Mouse (Mus musculus) c-Kit-positive CD71-positive TER-119-positive erythroid progenitor cells, embryonic 14.5 days (primary cell): ENCODE data around the gene Gm28038.
A peak's percentile ranks its signal among the peaks of the same experiment; 100 is the strongest.

Experiments used
- DNase-seq: peaks from one replicate; pipeline ENCODE4 v3.0.0-alpha.2; 2013; ENCODE audit warnings: low spot score

The Gm28038 gene

DNA sequence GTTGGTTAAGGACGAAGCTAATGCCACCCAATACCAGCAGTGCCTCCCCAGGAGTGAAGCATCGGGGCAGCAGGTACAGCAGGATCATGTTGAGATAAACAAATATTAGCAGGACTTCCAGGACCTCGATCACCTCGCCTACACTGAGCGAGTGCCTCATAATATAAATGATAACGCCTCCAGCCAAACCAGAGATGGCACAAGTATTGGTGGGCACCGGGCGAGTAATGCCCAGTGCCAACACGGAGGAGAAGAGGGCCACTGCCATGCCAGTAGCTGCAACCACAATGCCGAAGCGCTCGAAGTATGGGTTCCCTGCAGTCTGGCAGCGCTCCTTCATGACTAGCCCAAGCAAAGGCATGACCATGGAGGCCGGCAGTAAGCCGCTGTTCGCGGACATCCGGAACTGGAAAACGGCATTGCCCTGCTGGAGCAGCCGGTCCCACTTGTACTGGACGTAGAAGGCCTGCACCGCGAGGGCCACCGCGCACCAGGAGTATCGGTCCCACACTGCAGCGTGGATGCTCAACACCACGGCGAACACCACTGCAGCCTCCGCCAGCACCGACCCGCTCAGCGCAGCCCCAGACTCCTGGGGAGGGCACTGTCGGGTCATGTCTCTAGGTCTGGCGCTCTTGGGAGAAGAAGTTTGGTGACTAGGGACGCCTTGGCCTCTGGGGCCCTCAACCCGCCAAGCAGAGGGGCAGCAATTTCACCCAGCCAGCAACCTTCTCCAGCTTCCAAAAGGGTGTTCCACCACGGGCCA lies 4.8 kb downstream of the Gm28038 start:
- DNase-seq: no peak

DNA sequence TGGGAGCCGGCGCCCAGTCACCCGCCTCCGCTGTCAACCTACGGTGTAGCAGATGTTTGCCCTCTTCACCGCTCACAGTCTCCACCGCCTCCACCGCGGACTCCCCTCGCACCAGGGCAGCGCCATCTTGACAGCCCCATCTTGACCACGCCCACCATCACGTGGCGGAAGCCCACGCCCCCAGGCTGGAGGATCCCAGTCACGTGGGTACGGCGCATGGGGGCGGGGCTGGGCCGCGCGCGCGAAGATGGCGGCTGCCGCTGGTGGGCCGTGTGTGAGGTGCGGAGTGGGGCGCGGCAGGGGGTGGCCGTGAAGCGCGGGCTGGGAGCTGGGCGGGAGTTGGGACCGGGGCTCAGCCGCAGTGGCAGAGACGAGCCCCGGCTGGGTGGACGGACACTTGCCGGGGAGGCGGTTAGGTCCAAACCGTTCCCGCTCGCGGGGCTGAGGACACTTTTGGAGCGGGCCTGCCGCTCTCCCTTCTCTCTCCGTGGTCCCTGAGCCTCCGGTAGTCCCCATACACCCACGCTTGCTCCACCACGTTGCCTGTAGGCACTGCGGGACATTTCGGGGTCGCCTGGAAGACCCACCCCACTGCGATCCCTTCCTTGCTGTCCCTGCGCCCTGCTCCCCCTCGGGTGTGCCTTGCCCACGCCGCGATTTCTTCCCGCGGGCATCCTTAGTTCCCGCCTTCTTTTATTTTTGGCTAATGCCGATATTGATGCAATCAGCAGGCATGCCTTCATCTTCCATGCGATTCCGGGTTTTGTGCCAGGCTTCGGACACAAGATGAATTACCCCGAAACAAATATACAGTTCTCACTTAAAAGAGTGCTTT lies 5.6 kb downstream of the Gm28038 start, which contains the start of the genes Dolk and Nup188:
Gene Dolk, minus strand, starts transcription at position 143 of the 835 bp plus-strand sequence.
Gene Nup188, plus strand, starts transcription at position 206 of the 835 bp plus-strand sequence.
- peak; percentile 94 for DNase-seq

DNA sequence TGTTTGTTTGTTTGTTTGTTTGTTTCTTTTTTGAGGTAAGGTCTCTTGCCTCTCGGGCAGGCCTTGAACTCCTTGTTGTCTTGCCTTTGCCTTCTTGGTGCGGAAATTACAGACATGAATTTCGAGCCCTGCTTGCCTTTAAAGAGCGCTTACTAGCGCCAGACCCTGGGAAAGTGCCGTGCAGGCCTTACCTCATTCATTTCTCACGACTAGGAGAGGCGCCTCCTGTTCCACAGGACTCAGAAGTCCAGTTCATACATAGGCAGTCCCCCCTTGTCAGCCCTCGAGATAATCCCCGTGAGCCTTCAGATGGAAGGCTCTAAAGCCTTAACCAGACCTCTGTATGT lies 6.2 kb downstream of the Gm28038 start:
- DNase-seq: peak; percentile 40

- DNase-seq: no peak
Observed at GRCm38 (mm10) chr2:30299525-30299924, 18.7 kb downstream of the Gm28038 start.

DNA sequence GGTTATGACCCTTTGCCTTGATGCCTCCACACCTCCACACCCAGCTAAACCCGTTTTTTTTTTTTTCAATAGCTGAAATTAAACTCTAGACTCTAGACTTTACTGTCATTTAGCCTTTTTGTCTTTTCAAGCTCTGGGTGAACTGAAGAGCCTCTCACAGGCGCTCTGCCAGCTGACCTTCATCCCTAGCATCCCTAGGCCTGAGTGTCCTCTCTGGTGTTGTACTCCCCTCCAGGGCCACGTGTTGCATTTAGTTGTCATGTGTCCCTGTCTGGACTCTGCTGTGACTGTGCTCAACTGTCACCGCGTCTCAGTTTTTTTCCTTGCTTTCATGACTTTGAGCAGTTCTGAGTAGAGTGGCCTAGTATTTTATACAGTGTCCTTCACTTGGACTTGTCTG lies 19.1 kb downstream of the Gm28038 start:
- DNase-seq: no peak

DNA sequence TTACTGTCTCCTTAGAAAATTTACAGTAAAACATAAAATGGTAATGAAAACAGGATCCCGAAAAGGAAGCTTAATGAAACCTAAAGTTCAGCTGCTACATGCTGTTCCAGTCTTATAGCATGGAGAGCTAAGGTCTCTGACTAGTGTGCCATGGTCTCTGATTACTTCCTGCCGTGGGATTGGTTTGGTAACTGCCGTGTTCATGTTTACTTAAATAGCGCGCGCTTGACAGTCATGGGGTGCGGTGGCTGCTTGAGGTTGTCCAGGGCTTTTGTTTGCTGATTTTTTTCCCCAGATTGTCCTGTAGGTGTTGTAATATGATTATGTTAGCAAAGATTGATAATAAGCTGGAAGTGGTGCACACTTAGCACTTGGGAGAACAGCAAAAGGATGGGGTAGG lies 25.2 kb downstream of the Gm28038 start:
- no peak for DNase-seq

GRCm38 (mm10) chr2:30309351-30309750 lies 28.5 kb downstream of the Gm28038 start:
- no peak for DNase-seq

- DNase-seq: no peak
Observed at GRCm38 (mm10) chr2:30311481-30311880, 30.6 kb downstream of the Gm28038 start.

DNA sequence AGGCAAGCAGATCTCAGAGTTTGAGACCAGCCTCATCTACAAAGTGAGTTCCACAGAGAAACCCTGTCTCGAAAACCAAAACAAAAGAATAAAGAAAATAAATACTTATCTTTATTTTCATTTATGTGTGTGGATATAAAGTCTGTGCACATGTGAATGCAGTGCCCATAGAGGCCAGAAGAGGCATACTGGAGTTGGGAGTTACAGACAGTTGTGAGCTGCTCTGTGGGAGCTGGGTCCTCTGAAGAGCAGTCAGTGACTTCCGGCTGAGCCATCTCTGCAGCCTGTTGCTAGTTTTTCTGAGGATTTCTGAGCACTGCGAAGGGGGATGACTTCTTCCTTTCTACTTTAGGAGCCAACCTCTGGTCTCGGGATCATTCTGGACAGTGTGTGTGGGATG lies 35.3 kb downstream of the Gm28038 start:
- DNase-seq: no peak

DNA sequence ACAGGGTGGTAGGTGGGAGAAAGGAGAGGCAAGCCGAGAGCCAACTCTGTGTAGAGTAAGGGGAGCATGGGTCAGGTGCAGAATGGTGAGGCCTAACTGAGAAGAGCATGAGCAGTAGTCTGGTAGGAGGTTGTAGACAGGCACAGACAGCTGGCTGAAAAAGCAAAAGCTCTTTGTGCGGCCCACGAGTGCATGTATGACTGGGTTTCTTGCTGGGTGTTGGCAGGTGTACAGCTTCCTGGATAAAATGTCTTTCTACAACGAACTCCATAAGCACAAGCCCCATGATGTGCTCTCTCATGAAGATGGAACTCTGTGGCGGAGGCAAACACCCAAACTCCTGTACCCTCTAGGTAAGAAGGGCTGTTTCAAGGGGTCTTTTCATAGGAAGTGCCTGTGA lies 36.1 kb downstream of the Gm28038 start:
- DNase-seq: no peak

DNA sequence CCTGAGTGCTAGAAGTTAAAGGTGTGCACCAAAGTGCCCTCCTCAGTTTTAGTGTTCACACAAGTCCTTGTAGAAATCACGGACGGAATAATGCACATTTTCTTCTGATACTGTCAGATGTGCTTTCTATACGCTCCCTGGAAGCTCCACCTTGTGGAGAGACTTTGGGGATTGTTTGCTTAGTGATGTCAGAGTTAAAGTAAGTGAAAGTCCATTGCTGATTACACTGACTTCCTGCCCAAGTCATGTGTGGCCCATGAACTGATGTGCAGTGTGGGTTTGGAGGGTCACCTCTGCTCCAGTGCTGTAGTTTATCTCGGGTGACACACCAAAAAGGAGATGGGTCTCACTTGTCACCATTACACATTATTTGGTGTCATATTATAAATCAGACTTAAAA lies 38.4 kb downstream of the Gm28038 start:
- no peak for DNase-seq

GRCm38 (mm10) chr2:30323111-30323510 lies 42.3 kb downstream of the Gm28038 start:
- no peak for DNase-seq

DNA sequence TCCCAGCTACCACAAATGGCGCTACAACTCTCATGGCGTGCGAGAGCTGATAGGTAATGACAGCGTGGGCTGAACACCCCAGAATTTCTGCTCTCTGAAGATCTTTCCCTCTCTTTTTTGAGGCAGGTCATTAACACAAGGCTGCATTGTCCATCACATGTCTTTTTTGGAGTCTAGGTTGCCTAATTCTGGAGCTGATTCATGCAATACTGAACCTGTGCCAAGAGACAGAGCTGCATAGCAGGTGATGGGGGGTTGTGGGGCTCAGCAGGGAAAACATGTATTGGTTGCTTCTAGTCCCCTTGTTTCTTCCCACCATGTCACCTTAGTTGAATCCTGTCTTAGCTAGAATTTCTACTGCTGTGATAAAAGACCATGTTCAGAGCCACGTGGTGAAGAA lies 44.5 kb downstream of the Gm28038 start:
- DNase-seq: no peak

GRCm38 (mm10) chr2:30327276-30327675 lies 46.4 kb downstream of the Gm28038 start:
- DNase-seq: no peak

GRCm38 (mm10) chr2:30328791-30329190 lies 47.9 kb downstream of the Gm28038 start:
- no peak for DNase-seq

DNA sequence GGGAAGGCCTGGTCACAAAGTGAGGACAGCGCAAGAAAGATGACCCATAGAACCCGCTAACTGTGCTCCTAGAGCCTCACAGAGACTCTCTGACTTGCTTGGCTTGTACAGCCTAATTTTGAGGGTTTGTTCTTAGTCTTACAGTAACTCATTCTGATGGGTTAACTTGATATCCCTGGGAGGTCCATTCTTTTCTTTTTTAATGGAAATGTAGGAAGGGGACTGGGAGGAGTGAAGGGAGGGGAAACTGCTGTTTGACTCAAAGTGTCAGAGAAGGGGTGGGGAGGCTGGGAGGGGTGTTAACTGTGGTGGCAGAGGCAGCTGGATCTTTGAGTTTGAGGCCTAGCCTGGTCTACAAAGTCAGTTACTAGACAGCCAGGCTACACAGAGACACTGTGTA lies 54.5 kb downstream of the Gm28038 start:
- DNase-seq: no peak

GRCm38 (mm10) chr2:30336174-30336915 lies 55.5 kb downstream of the Gm28038 start:
- DNase-seq: no peak

GRCm38 (mm10) chr2:30337179-30337578 lies 56.3 kb downstream of the Gm28038 start:
- no peak for DNase-seq

DNA sequence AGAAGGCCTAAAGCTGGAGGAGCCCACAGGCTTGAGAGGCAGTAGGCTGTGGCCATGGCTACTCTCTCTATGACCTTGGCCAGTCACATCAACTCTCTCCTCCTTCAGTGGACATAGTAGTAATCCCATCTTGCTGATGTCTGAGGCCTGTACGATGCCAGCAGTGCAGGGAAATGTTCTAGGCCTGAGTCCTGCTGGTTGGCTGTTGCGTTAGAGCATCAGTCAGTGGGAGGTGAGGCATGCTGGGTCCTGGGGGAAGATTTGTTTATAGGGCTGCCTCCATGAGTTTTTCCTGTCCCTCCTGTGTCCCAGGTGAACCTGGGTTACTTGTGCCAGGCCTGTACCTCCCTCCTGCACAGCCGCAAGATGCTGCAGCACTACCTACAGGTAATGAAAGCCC lies 61.2 kb downstream of the Gm28038 start:
- no peak for DNase-seq

DNA sequence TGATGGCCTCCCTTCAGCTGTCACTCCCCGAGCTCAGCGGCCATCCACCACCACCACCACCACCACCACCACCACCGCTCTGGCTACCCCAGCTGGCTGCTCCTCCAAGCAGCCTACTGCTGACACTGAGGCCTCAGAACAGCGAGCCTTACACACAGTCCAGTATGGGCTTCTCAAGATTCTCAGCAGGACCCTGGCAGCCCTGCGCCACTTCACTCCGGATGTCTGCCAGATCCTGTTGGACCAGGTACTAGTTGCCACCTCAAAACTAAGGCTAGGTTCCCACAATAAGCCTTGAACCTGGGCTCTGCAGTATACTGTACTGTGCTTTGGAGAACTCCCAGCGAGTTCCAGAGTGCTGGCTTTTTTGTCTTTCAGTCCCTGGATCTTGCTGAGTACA lies 61.7 kb downstream of the Gm28038 start:
- no peak for DNase-seq

- no peak for DNase-seq
Observed at GRCm38 (mm10) chr2:30343601-30344137, 62.8 kb downstream of the Gm28038 start.

- DNase-seq: no peak
Observed at GRCm38 (mm10) chr2:30345971-30346676, 65.3 kb downstream of the Gm28038 start.
